Mouse (Mus musculus) G1E (cell line): Measurements from ENCODE around the gene Mmp15. TPM values are rescaled to one million over a fixed set of nuclear protein-coding genes. Genes with fewer than 3 reads are reported as not detected.

ENCODE experiments used
- ATAC-seq: 2 replicates; pipeline ENCODE4 v1.8.0; 2016; ENCODE audit warnings: mild to moderate bottlenecking; ENCODE audit not compliant: insufficient number of reproducible peaks, poor library complexity, low FRiP score, severe bottlenecking; ENCODE audit errors: extremely low read depth
- DNase-seq: peaks from one replicate; pipeline ENCODE4 v3.0.0; 2012; ENCODE audit warnings: low spot score
- H3K27me3 ChIP-seq: 2 replicates; pipeline ENCODE4 v1.6.1; 2012; ENCODE audit warnings: mild to moderate bottlenecking, low read length, inconsistent platforms; ENCODE audit not compliant: insufficient read depth
- H3K36me3 ChIP-seq: replicated peaks from 2 replicates; pipeline ENCODE3; 2012; ENCODE audit warnings: mild to moderate bottlenecking, inconsistent platforms
- H3K4me1 ChIP-seq: 2 replicates; pipeline ENCODE4 v1.6.1; 2012; ENCODE audit warnings: low read depth, low read length, inconsistent platforms, mixed read lengths; ENCODE audit not compliant: insufficient read depth
- H3K4me3 ChIP-seq: 2 replicates; pipeline ENCODE4 v1.5.1; 2012; ENCODE audit warnings: low read depth, mild to moderate bottlenecking, inconsistent platforms, low read length, moderate library complexity, mixed read lengths
- H3K9me3 ChIP-seq: replicated peaks from 2 replicates; pipeline ENCODE4 v1.6.1; 2012; ENCODE audit warnings: inconsistent platforms
- CTCF ChIP-seq: IDR thresholded peaks from 2 replicates; pipeline ENCODE4 v1.5.1; 2012; ENCODE audit warnings: low read depth, low read length, inconsistent platforms, mixed read lengths
- GATA1 ChIP-seq: IDR thresholded peaks from 2 replicates; pipeline ENCODE4 v1.6.1; 2012; ENCODE audit warnings: borderline replicate concordance, low read length, inconsistent platforms, mixed read lengths
- GATA2 ChIP-seq: IDR thresholded peaks from 2 replicates; pipeline ENCODE4 v1.6.1; 2012; ENCODE audit warnings: low read depth, low read length, inconsistent platforms, borderline replicate concordance
- POLR2AphosphoS5 ChIP-seq: IDR thresholded peaks from 2 replicates; pipeline ENCODE4 v1.6.1; 2012; ENCODE audit warnings: low read depth, low read length, inconsistent platforms; ENCODE audit not compliant: insufficient replicate concordance
- TAL1 ChIP-seq: conservative IDR thresholded peaks from 2 replicates; pipeline ENCODE4 v1.6.1; 2012; ENCODE audit warnings: low read depth, low read length, inconsistent platforms, mixed read lengths
- polyA plus RNA-seq: library from polyadenylated mRNA; stranded (reverse); fragments of >175 nt; gene quantifications from 2 replicates; pipeline ENCODE4 v1.2.3, GENCODE M21; 2012
- total RNA-seq, 2 experiments: library from RNA; stranded (forward) in 1 of 2; stranded (reverse) in 1 of 2; fragments of 200-1000 nt in 1 of 2; fragments of >200 nt in 1 of 2; fragmentation: Nextera tagmentation in 1 of 2; gene quantifications; 2 replicates each; pipeline ENCODE4 v1.2.3; 2014 to 2017

The Mmp15 gene
- total and polyA plus RNA-seq, 3 experiments, result 0.01 to 0.05 TPM; not detected in 1

DNA sequence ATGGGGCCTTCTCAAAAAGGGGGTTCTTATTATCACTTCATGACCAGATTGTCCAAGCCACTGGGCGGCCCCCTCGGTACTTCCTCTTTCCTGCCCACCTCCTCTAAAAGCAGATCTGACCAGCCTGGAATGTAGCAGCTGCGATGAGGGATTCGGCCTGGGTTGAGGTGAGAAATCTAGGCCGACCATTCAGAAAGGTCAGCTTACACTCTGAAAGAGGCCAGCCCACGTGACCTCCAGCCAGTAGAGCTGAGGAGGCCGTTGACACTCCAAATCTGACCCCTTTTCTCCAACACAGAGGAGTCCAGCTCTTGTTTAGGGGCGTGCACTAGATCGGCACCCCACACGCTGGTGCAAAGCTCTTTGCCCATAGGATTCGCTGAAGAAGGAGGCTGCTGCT is 44.7 kb downstream of the Mmp15 start:
- DNase-seq, result no peak
- H3K4me1 ChIP-seq, result peaks cover 27% of the 10 kb centered on the region
- peaks cover 45% of the 10 kb centered on the region for H3K27me3 ChIP-seq
- H3K36me3 ChIP-seq, result no peaks in the 10 kb centered on the region
- H3K9me3 ChIP-seq, result no peaks in the 10 kb centered on the region
- no peak for ATAC-seq
- TF ChIP-seq CTCF (no peak), GATA2 (no peak)
- no peak overlapping the region for H3K4me3 ChIP-seq

DNA sequence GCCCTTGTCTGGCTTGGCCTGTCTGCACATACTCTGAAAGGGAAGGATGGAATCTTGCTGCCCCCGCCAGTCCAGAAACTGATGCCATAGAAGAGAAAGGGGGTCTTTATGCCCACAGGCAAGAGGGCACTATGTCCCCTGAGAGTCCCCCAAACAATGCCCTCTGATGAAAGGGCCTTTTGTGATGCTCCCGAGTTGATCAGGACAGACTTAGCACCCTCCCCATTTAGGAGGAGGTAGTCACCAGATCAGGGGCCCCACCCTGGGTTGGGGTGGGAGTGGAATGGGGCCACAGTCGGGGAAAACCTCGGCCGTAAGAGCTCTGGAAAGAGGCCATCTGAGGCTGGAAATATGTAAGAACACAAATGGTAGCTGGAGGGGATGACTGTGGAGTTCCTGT is 45.1 kb downstream of the Mmp15 start:
- Histone ChIP-seq H3K4me3 (no peak overlapping the region), H3K36me3 (no peaks in the 10 kb centered on the region), H3K27me3 (peaks cover 48% of the 10 kb centered on the region), H3K4me1 (peaks cover 27% of the 10 kb centered on the region), H3K9me3 (no peaks in the 10 kb centered on the region)
- no peak for TF ChIP-seq POLR2AphosphoS5
- no peak for TF ChIP-seq CTCF
- no peak for TF ChIP-seq TAL1
- no peak for TF ChIP-seq GATA1
- TF ChIP-seq GATA2, result no peak
- DNase-seq (no peak), ATAC-seq (no peak)

GRCm38 (mm10) chr8:95399131-95399530 is 47.1 kb downstream of the Mmp15 start:
- DNase-seq (no peak), ATAC-seq (no peak)
- no peak for TF ChIP-seq TAL1
- no peak for TF ChIP-seq POLR2AphosphoS5
- TF ChIP-seq GATA1, result no peak
- no peak for TF ChIP-seq GATA2
- no peak for TF ChIP-seq CTCF
- H3K9me3 ChIP-seq, result no peaks in the 10 kb centered on the region
- H3K27me3 ChIP-seq, result peaks cover 36% of the 10 kb centered on the region
- H3K4me3 ChIP-seq, result no peak overlapping the region
- H3K4me1 ChIP-seq, result peaks cover 27% of the 10 kb centered on the region
- no peaks in the 10 kb centered on the region for H3K36me3 ChIP-seq

DNA sequence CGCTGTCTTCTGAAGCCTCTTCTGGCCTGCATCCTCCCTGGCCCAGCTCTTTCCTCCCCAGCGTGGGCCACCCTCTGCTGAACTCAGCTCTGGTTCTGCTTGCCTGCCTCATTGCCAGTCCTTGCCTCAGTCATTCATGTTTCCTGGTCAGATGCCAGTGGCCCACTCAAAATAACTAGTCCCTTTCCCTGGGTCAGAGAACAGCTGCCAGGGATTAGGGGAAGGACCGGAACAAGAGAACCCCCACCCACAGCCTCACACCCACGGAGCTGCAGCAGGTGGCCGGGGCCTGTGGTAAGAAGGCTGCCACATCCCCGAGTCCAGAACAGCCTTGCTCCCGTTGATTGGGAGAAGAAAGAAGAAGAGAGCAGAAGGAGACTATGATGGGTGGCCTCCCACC is 49.0 kb downstream of the Mmp15 start:
- DNase-seq, result no peak
- H3K27me3 ChIP-seq, result peaks cover 33% of the 10 kb centered on the region
- H3K36me3 ChIP-seq, result no peaks in the 10 kb centered on the region
- H3K4me1 ChIP-seq, result peaks cover 17% of the 10 kb centered on the region
- TF ChIP-seq TAL1 (no peak), GATA1 (no peak), POLR2AphosphoS5 (no peak), CTCF (no peak), GATA2 (no peak)
- H3K9me3 ChIP-seq, result no peaks in the 10 kb centered on the region
- no peak overlapping the region for H3K4me3 ChIP-seq
- ATAC-seq, result no peak

- 0 out of 2 replicates have a peak, but pooled peaks cover 2% of the 10 kb centered on the region for H3K9me3 ChIP-seq
- no peak overlapping the region for H3K4me3 ChIP-seq
- peaks cover 13% of the 10 kb centered on the region for H3K36me3 ChIP-seq
- no peak for ATAC-seq
- TF ChIP-seq GATA2, result no peak
- TF ChIP-seq TAL1, result no peak
- TF ChIP-seq POLR2AphosphoS5, result no peak
- peaks cover 3% of the 10 kb centered on the region; the same call in 1 of the 2 replicates for H3K27me3 ChIP-seq
- DNase-seq, result no peak
- H3K4me1 ChIP-seq, result no peaks in the 10 kb centered on the region
Observed at GRCm38 (mm10) chr8:95409518-95409917, 57.5 kb downstream of the Mmp15 start.

- peaks cover 13% of the 10 kb centered on the region for H3K36me3 ChIP-seq
- no peak for DNase-seq
- H3K9me3 ChIP-seq, result 0 out of 2 replicates have a peak, but pooled peaks cover 2% of the 10 kb centered on the region
- H3K4me3 ChIP-seq, result no peak overlapping the region
- no peaks in the 10 kb centered on the region for H3K4me1 ChIP-seq
- TF ChIP-seq CTCF, result no peak
- TF ChIP-seq GATA2, result no peak
- TF ChIP-seq GATA1, result no peak
- no peak for TF ChIP-seq POLR2AphosphoS5
- no peak for TF ChIP-seq TAL1
- no peaks in the 10 kb centered on the region for H3K27me3 ChIP-seq
- ATAC-seq, result no peak
Observed at GRCm38 (mm10) chr8:95411309-95411972, 59.4 kb downstream of the Mmp15 start.
